Mouse (Mus musculus) forebrain, postnatal 0 days (tissue): ENCODE measurements at regions not wholly inside any gene's neighbourhood (a gene's known extent, or its start where the extent isn't known, plus 50 kb on each side); places are given as distances from the start of the nearest gene placed in this dataset.

ENCODE experiments used
- ATAC-seq: fragments of 200-750 bp; cut with Nextera tagmentation; 2 replicates; pipeline ENCODE4 v1.8.0; 2017; ENCODE audit warnings: mild to moderate bottlenecking, moderate library complexity
- DNase-seq: peaks from one replicate; pipeline ENCODE4 v3.0.0-alpha.2; 2015
- H3K27ac ChIP-seq: fragments of 300-500 bp; sonication (generic); 2 replicates; pipeline ENCODE4 v1.5.1; 2014; ENCODE audit warnings: low read depth, mild to moderate bottlenecking, antibody characterized with exemption, low read length, moderate library complexity, mixed read lengths
- H3K27me3 ChIP-seq: fragments of 300-500 bp; sonication (generic); 2 replicates; pipeline ENCODE4 v1.6.1; 2014; ENCODE audit warnings: mild to moderate bottlenecking, low read length, mixed read lengths; ENCODE audit not compliant: insufficient read depth
- H3K36me3 ChIP-seq: fragments of 300-500 bp; sonication (generic); 2 replicates; pipeline ENCODE4 v1.6.1; 2014; ENCODE audit warnings: mild to moderate bottlenecking, moderate library complexity; ENCODE audit not compliant: insufficient read depth
- H3K4me1 ChIP-seq: fragments of 300-500 bp; sonication (generic); 2 replicates; pipeline ENCODE4 v1.6.1; 2014; ENCODE audit warnings: antibody characterized with exemption; ENCODE audit not compliant: insufficient read depth
- H3K4me2 ChIP-seq: fragments of 300-500 bp; sonication (generic); 2 replicates; pipeline ENCODE4 v1.6.1; 2014; ENCODE audit warnings: low read depth, mild to moderate bottlenecking, moderate library complexity
- H3K4me3 ChIP-seq: fragments of 300-500 bp; sonication (generic); 2 replicates; pipeline ENCODE4 v1.5.1; 2014; ENCODE audit warnings: low read depth, low read length, mixed read lengths
- H3K9ac ChIP-seq: fragments of 300-500 bp; sonication (generic); 2 replicates; pipeline ENCODE4 v1.6.1; 2014; ENCODE audit warnings: mild to moderate bottlenecking
- H3K9me3 ChIP-seq: fragments of 300-500 bp; sonication (generic); 2 replicates; pipeline ENCODE4 v1.6.1; 2016; ENCODE audit warnings: low read length
- CTCF ChIP-seq: sonication (generic); IDR thresholded peaks from 2 replicates; pipeline ENCODE4 v1.5.1; 2016; ENCODE audit warnings: antibody characterized with exemption, control low read depth, low read depth
- WGBS: fragments of 180-500 bp; shearing (Covaris S2); extraction: QIAGEN DNeasy Blood & Tissue Kit; methylation state at CpG from one replicate; pipeline ENCODE4 v1.1.7; 2014; 5-methylcytosine and 5-hydroxymethylcytosine counted together

GRCm38 (mm10) chr12:48675176-48675575, 707.3 kb upstream of the Foxg1 start:
- Histone ChIP-seq H3K9me3 (no peaks in the 10 kb centered on the region), H3K9ac (no peak overlapping the region), H3K27me3 (no peaks in the 10 kb centered on the region), H3K36me3 (no peaks in the 10 kb centered on the region), H3K4me1 (no peaks in the 10 kb centered on the region), H3K4me3 (no peak overlapping the region), H3K27ac (no peak overlapping the region), H3K4me2 (no peak overlapping the region)
- no peak for TF ChIP-seq CTCF
- ATAC-seq (no peak), DNase-seq (no peak)
- WGBS: 67% methylated on average over 2 of the region's 2 CpGs

GRCm38 (mm10) chr12:48680957-48681356, 701.5 kb upstream of the Foxg1 start:
- Histone ChIP-seq H3K36me3 (no peaks in the 10 kb centered on the region), H3K27me3 (no peaks in the 10 kb centered on the region), H3K9me3 (no peaks in the 10 kb centered on the region), H3K4me1 (no peaks in the 10 kb centered on the region), H3K4me2 (no peak overlapping the region), H3K27ac (no peak overlapping the region), H3K9ac (no peak overlapping the region), H3K4me3 (no peak overlapping the region)
- ATAC-seq (no peak), DNase-seq (no peak)
- TF ChIP-seq CTCF: no peak
- 72% methylated on average over 1 of the region's 1 CpGs for WGBS

- Histone ChIP-seq H3K36me3 (no peaks in the 10 kb centered on the region), H3K4me1 (no peaks in the 10 kb centered on the region), H3K4me2 (no peak overlapping the region), H3K4me3 (no peak overlapping the region), H3K9me3 (no peaks in the 10 kb centered on the region), H3K27ac (no peak overlapping the region), H3K27me3 (no peaks in the 10 kb centered on the region), H3K9ac (no peak overlapping the region)
- 71% methylated on average over 1 of the region's 1 CpGs for WGBS
- DNase-seq: no peak
- no peak for TF ChIP-seq CTCF
- no peak for ATAC-seq
Observed at GRCm38 (mm10) chr12:48705963-48706362, 676.5 kb upstream of the Foxg1 start.

GRCm38 (mm10) chr12:48713646-48714045, 668.8 kb upstream of the Foxg1 start:
- no peak overlapping the region for H3K4me3 ChIP-seq
- 81% methylated on average over 4 of the region's 4 CpGs for WGBS
- no peak for TF ChIP-seq CTCF
- H3K9me3 ChIP-seq: no peaks in the 10 kb centered on the region
- ATAC-seq: no peak
- no peaks in the 10 kb centered on the region for H3K4me1 ChIP-seq
- no peak overlapping the region for H3K27ac ChIP-seq
- no peak for DNase-seq
- no peaks in the 10 kb centered on the region for H3K36me3 ChIP-seq
- no peak overlapping the region for H3K9ac ChIP-seq
- H3K27me3 ChIP-seq: no peaks in the 10 kb centered on the region
- no peak overlapping the region for H3K4me2 ChIP-seq

DNA sequence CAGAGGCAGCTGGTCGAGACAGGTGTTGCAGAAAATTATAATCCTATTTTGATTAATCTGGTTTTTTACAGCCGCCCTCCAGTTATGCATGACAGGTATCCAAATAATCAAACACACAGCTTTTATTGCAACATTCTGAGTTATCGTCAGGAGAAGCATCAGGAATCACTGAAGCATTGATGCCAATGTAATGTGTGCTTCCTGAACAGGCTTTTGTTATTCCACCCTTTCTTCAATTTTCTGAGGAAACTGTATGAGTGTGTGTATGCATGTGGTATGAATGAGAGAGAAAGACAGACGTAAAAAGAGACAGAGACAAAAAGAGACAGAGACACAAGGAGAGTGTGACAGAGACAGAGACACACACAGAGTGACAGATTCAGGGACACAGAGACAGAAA, 652.6 kb upstream of the Foxg1 start:
- H3K4me1 ChIP-seq: no peaks in the 10 kb centered on the region
- H3K36me3 ChIP-seq: no peaks in the 10 kb centered on the region
- no peak overlapping the region for H3K27ac ChIP-seq
- no peak for ATAC-seq
- no peak overlapping the region for H3K4me3 ChIP-seq
- no peak overlapping the region for H3K9ac ChIP-seq
- no peaks in the 10 kb centered on the region for H3K27me3 ChIP-seq
- DNase-seq: no peak
- 68% methylated on average over 4 of the region's 4 CpGs for WGBS
- H3K9me3 ChIP-seq: no peaks in the 10 kb centered on the region
- H3K4me2 ChIP-seq: no peak overlapping the region
- TF ChIP-seq CTCF: no peak

DNA sequence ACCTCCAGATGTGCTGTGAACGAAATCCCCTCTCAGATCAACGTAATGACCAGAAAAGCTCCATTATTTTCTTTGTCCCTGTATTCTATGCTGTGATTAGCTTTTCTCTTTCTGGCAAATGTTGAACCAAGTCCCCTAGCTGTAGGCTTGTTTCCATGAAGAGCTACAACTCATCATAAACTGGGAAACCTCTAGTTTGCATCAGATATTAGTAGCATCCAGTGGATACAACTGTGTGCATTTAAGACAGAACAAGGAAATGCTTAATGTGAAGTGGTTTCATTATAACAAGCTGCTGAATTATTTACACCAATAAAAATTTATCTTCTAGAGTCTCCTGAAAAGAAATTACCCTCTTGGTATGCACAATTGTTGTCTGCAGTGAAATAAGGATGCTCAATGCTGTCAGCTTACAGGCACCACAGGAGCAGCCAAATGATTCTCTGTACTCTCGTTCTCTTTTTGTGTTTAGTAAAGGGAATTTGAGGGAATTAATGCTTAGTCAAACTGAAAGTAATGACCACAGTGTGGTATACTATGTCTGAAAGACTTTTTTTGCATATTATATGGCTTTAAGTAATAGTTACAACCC, 623.6 kb upstream of the Foxg1 start:
- DNase-seq (no peak), ATAC-seq (no peak)
- H3K27me3 ChIP-seq: no peaks in the 10 kb centered on the region
- H3K4me3 ChIP-seq: no peak overlapping the region
- no peak overlapping the region for H3K4me2 ChIP-seq
- H3K27ac ChIP-seq: no peak overlapping the region
- H3K36me3 ChIP-seq: no peaks in the 10 kb centered on the region
- TF ChIP-seq CTCF: no peak
- WGBS: 70% methylated on average over 3 of the region's 3 CpGs
- H3K9ac ChIP-seq: no peak overlapping the region
- no peaks in the 10 kb centered on the region for H3K4me1 ChIP-seq
- no peaks in the 10 kb centered on the region for H3K9me3 ChIP-seq
